Mouse (Mus musculus) kidney, embryonic 15.5 days (tissue): ENCODE data around the gene Fhl1. TPM values are rescaled to one million over a fixed set of nuclear protein-coding genes. Genes with fewer than 3 reads are reported as not detected.

ENCODE experiments used
- ATAC-seq: fragments of 200-750 bp; cut with Nextera tagmentation; replicated peaks from 2 replicates; pipeline ENCODE4 v1.8.0; 2017; ENCODE audit warnings: moderate TSS enrichment; ENCODE audit not compliant: low FRiP score
- H3K27ac ChIP-seq: fragments of 300-500 bp; sonication (generic); 2 replicates; pipeline ENCODE4 v1.5.1; 2015; ENCODE audit warnings: mild to moderate bottlenecking, inconsistent platforms
- H3K27me3 ChIP-seq: fragments of 300-500 bp; sonication (generic); 2 replicates; pipeline ENCODE4 v1.6.1; 2015; ENCODE audit warnings: inconsistent platforms
- H3K36me3 ChIP-seq: fragments of 300-500 bp; sonication (generic); 2 replicates; pipeline ENCODE4 v1.6.1; 2015; ENCODE audit warnings: inconsistent platforms
- H3K4me1 ChIP-seq: fragments of 300-500 bp; sonication (generic); 2 replicates; pipeline ENCODE4 v1.6.1; 2015; ENCODE audit warnings: inconsistent platforms
- H3K4me2 ChIP-seq: fragments of 300-500 bp; sonication (generic); 2 replicates; pipeline ENCODE4 v1.6.1; 2015; ENCODE audit warnings: moderate library complexity, mild to moderate bottlenecking, inconsistent platforms
- H3K4me3 ChIP-seq: fragments of 300-500 bp; sonication (generic); replicated peaks from 2 replicates; pipeline ENCODE4 v1.5.1; 2015; ENCODE audit warnings: mild to moderate bottlenecking, inconsistent platforms
- H3K9ac ChIP-seq: fragments of 300-500 bp; sonication (generic); 2 replicates; pipeline ENCODE4 v1.6.1; 2015; ENCODE audit warnings: mild to moderate bottlenecking, inconsistent platforms
- H3K9me3 ChIP-seq: fragments of 300-500 bp; sonication (generic); replicated peaks from 2 replicates; pipeline ENCODE4 v1.6.1; 2016; ENCODE audit warnings: inconsistent platforms
- WGBS: fragments of 180-500 bp; shearing (Covaris S2); methylation state at CpG from one replicate; pipeline ENCODE4 v1.1.7; 2015; ENCODE audit warnings: mixed read lengths; 5-methylcytosine and 5-hydroxymethylcytosine counted together
- polyA plus RNA-seq: library from polyadenylated mRNA; unstranded; fragments of >200 nt; fragmentation: Nextera tagmentation; extraction: Ambion mirVana; gene quantifications from 2 replicates; pipeline ENCODE4 v1.2.1, GENCODE M21; 2015

Gene Fhl1
- polyA plus RNA-seq, 1 experiment from 2014 or later, result 89.8 TPM

DNA sequence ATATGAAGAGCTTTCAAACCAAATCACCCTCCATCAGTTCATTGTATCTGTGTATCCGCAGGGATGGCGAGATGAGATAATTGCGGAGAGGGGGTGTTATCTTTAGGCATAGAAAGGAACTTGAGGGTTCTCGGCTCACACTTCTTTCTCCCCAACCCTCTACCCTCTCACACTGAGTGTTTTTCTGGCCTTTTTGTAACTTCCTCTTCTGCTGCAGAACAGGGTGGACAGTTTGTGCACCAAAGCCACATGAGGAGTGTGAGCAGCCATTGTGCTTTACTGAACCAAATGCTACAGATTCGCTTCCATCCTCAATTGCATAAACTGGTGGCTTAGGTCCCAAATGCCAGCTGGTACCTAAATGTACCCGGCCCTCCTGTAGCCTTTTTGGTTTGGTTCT is 104.3 kb downstream of the Fhl1 start:
- Histone ChIP-seq H3K27me3 (no peaks in the 10 kb centered on the region), H3K36me3 (no peaks in the 10 kb centered on the region), H3K4me3 (no peak overlapping the region), H3K27ac (no peak overlapping the region), H3K4me2 (no peak overlapping the region), H3K9ac (no peak overlapping the region), H3K4me1 (no peaks in the 10 kb centered on the region), H3K9me3 (no peaks in the 10 kb centered on the region)
- WGBS, result 90% methylated on average over 6 of the region's 6 CpGs
- ATAC-seq, result no peak

GRCm38 (mm10) chrX:56839369-56839768 is 107.8 kb downstream of the Fhl1 start:
- Histone ChIP-seq H3K9ac (no peak overlapping the region), H3K9me3 (no peaks in the 10 kb centered on the region), H3K4me2 (no peak overlapping the region), H3K36me3 (no peaks in the 10 kb centered on the region), H3K4me1 (no peaks in the 10 kb centered on the region), H3K27me3 (no peaks in the 10 kb centered on the region), H3K27ac (no peak overlapping the region), H3K4me3 (no peak overlapping the region)
- no peak for ATAC-seq

DNA sequence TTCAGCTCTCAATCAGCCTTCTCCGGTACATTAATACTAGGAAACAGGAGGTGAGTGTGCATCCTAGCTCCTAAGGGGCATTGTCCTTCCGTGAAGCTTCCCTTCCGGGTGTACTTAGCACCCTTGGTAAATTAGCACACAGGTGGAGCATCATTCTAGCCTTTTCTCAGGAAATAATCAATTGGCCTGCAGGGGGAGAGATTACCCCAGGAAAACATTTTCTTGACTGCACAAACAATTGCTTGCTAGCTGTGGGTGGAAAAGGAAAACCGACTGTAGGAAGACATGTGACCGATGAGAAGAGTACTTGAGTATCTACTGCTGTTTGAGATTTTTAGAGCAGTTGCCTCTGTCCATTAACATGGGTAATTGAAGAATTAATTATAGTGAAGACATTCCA is 109.7 kb downstream of the Fhl1 start:
- H3K9me3 ChIP-seq, result no peaks in the 10 kb centered on the region
- H3K4me2 ChIP-seq, result no peak overlapping the region
- no peak overlapping the region for H3K4me3 ChIP-seq
- no peak for ATAC-seq
- no peak overlapping the region for H3K9ac ChIP-seq
- H3K4me1 ChIP-seq, result no peaks in the 10 kb centered on the region
- no peak overlapping the region for H3K27ac ChIP-seq
- H3K36me3 ChIP-seq, result no peaks in the 10 kb centered on the region
- 67% methylated on average over 5 of the region's 5 CpGs for WGBS
- H3K27me3 ChIP-seq, result no peaks in the 10 kb centered on the region

Other genes starting within 250 kb of the Fhl1 start
- gene Gm10477, start 207.0 kb upstream of the Fhl1 start, polyA plus RNA-seq, result not detected in 2 replicates
- not detected in 2 replicates for gene Gm648, start 182.2 kb upstream of the Fhl1 start, polyA plus RNA-seq
- 26.4 and 29.7 TPM in 2 replicates for gene Mmgt1, start 133.7 kb upstream of the Fhl1 start, polyA plus RNA-seq
- 11.3 and 11.8 TPM in 2 replicates for gene Slc9a6, start 122.0 kb upstream of the Fhl1 start, polyA plus RNA-seq
- 2.0 and 2.5 TPM in 2 replicates for gene Map7d3, start 90.5 kb downstream of the Fhl1 start, polyA plus RNA-seq
- not detected in 2 replicates for gene Adgrg4, start 138.4 kb downstream of the Fhl1 start, polyA plus RNA-seq